Mouse (Mus musculus) liver, embryonic 11.5 days (tissue): ENCODE measurements around the gene Igfn1. TPM values are rescaled to one million over a fixed set of nuclear protein-coding genes. Genes with fewer than 3 reads are reported as not detected.

Experiments
- ATAC-seq: fragments of 200-750 bp; cut with Nextera tagmentation; replicated peaks from 2 replicates; pipeline ENCODE4 v1.8.0; 2017; ENCODE audit warnings: moderate number of reproducible peaks, mild to moderate bottlenecking, moderate TSS enrichment, moderate library complexity; ENCODE audit not compliant: low FRiP score
- DNase-seq: peaks from one replicate; pipeline ENCODE4 v3.0.0-alpha.2; 2017; ENCODE audit warnings: low spot score
- H3K27ac ChIP-seq: fragments of 300-500 bp; sonication (generic); 2 replicates; pipeline ENCODE4 v1.5.1; 2014; ENCODE audit warnings: mild to moderate bottlenecking, low read depth, low read length, control low read depth
- H3K27me3 ChIP-seq: fragments of 300-500 bp; sonication (generic); replicated peaks from 2 replicates; pipeline ENCODE4 v1.6.1; 2014; ENCODE audit warnings: low read length, mixed read lengths; ENCODE audit not compliant: control insufficient read depth, insufficient read depth
- H3K36me3 ChIP-seq: fragments of 300-500 bp; sonication (generic); 2 replicates; pipeline ENCODE4 v1.6.1; 2014; ENCODE audit warnings: mild to moderate bottlenecking, low read length, moderate library complexity, mixed read lengths; ENCODE audit not compliant: control insufficient read depth, insufficient read depth
- H3K4me1 ChIP-seq: fragments of 300-500 bp; sonication (generic); replicated peaks from 2 replicates; pipeline ENCODE4 v1.6.1; 2014; ENCODE audit warnings: low read length, mixed read lengths; ENCODE audit not compliant: control insufficient read depth, insufficient read depth
- H3K4me2 ChIP-seq: fragments of 300-500 bp; sonication (generic); 2 replicates; pipeline ENCODE4 v1.6.1; 2014; ENCODE audit warnings: mild to moderate bottlenecking, control low read depth, moderate library complexity
- H3K4me3 ChIP-seq: fragments of 300-500 bp; sonication (generic); 2 replicates; pipeline ENCODE4 v1.5.1; 2014; ENCODE audit warnings: low read depth, low read length, control low read depth
- H3K9ac ChIP-seq: fragments of 300-500 bp; sonication (generic); 2 replicates; pipeline ENCODE4 v1.6.1; 2014; ENCODE audit warnings: low read depth, low read length, control low read depth
- H3K9me3 ChIP-seq: fragments of 300-500 bp; sonication (generic); 2 replicates; pipeline ENCODE4 v1.6.1; 2016; ENCODE audit warnings: low read length, inconsistent platforms, mixed read lengths; ENCODE audit not compliant: control insufficient read depth
- WGBS: fragments of 180-500 bp; shearing (Covaris S2); extraction: QIAGEN DNeasy Blood & Tissue Kit; methylation state at CpG from one replicate; pipeline ENCODE4 v1.1.7; 2014; 5-methylcytosine and 5-hydroxymethylcytosine counted together
- polyA plus RNA-seq: library from polyadenylated mRNA; unstranded; fragments of >200 nt; fragmentation: Nextera tagmentation; extraction: Ambion mirVana; gene quantifications from 2 replicates; pipeline ENCODE4 v1.2.1, GENCODE M21; 2014

Gene Igfn1
- polyA plus RNA-seq, 1 experiment from 2014 or later, result not detected

DNA sequence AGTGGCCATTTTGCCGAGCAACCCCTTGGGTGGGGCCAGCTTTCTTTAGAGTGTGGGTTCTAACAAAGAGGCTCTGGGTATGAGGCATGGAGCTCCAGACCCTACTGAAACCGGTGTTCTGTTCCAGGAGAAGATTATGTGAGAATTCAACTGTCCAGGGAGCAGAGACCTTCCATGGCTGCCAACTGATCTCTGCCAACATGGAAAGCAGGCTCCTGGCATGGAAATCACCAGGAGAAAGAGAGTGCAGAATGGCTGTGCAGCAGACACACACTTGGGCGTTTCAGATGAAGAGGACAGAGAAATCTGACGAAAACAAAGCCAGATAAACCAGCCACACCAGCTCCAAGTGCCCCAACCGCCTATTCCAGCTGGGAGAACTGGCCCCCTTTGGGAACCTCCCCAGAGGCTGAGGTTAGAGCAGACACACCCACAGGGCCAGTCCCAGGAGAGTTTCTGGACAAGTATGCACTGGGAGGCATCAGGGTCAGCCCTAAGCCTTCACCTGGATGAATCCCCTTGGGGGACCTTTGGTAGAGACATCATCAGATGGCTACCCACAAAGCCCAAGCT lies 89.6 kb downstream of the Igfn1 start:
- WGBS, result 28% methylated on average over 5 of the region's 5 CpGs
- Histone ChIP-seq H3K9me3 (no peaks in the 10 kb centered on the region), H3K4me3 (no peak overlapping the region), H3K9ac (no peak overlapping the region), H3K36me3 (no peaks in the 10 kb centered on the region), H3K27me3 (peaks cover 78% of the 10 kb centered on the region), H3K4me1 (no peaks in the 10 kb centered on the region), H3K27ac (no peak overlapping the region), H3K4me2 (no peak overlapping the region)
- DNase-seq, result no peak
- ATAC-seq, result no peak

DNA sequence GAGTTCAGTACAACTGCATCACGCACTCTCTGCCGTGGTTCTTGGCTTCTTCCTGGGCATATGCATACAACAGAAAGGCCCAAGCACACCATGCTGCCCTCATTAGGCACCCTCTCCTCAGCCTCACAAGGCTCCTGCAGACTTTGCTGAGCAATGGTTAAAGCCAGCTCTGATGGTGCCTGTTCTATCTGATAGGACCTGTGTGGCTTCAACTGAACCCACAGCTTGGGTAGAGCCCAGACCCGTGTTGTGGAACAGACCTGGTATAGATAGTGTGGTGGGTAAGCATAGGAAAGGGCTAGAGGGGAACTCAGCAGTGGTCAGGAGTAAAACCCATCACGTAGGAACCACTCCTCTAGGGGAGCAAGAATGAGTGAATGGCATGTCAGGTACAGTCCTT lies 92.5 kb downstream of the Igfn1 start:
- Histone ChIP-seq H3K4me3 (no peak overlapping the region), H3K27me3 (peaks cover 64% of the 10 kb centered on the region), H3K4me2 (no peak overlapping the region), H3K9me3 (no peaks in the 10 kb centered on the region), H3K4me1 (no peaks in the 10 kb centered on the region), H3K36me3 (no peaks in the 10 kb centered on the region), H3K9ac (no peak overlapping the region), H3K27ac (no peak overlapping the region)
- DNase-seq, result no peak
- no peak for ATAC-seq
- WGBS, result 69% methylated on average over 4 of the region's 4 CpGs

DNA sequence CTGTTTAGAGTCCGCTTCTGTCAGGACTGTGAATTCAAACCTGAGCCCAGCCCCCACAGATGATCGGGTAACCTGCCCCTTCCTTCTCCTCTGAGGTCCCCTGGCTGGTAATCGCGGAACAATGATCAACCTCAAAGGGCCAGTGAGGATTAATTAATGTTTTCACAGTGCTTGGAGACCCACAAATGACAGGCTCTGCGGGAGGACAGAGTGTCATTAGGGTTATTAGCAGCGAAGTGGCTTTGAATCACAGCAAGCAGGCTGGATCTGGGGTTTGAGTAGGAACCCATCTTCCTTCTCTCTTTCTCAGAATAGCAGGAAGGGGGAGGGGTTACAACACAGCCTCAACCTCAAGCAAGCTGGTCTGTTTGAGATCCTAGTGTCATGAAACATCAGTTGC lies 96.8 kb downstream of the Igfn1 start:
- no peak overlapping the region; the same call in 1 of the 2 replicates for H3K9ac ChIP-seq
- H3K4me2 ChIP-seq, result no peak overlapping the region
- H3K4me3 ChIP-seq, result no peak overlapping the region
- H3K4me1 ChIP-seq, result no peaks in the 10 kb centered on the region
- no peak overlapping the region for H3K27ac ChIP-seq
- 31% methylated on average over 6 of the region's 6 CpGs for WGBS
- no peaks in the 10 kb centered on the region for H3K9me3 ChIP-seq
- ATAC-seq (no peak), DNase-seq (no peak)
- H3K27me3 ChIP-seq, result peaks cover 33% of the 10 kb centered on the region
- no peaks in the 10 kb centered on the region for H3K36me3 ChIP-seq

DNA sequence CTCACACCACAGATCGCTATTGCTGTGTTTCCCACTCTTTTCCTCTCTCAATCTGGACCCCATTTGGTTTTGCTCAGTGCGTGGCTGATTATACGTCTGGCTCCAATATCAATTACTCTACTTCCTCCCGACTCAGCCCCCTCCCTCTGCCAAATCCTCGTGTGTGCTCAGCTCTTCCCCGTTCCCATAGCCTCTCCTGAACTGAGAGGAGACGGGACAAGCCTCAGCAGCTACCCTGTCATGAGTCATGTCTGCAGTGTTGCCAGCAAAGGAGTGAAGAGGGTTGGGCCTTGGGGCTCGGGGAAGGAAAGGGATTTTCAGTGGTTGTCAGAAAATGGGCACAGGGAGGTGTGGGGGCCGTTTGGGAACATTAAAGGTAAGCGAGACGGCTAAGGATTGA lies 99.4 kb downstream of the Igfn1 start:
- Histone ChIP-seq H3K4me1 (no peaks in the 10 kb centered on the region), H3K9me3 (no peaks in the 10 kb centered on the region), H3K36me3 (no peaks in the 10 kb centered on the region), H3K27me3 (peaks cover 25% of the 10 kb centered on the region), H3K4me3 (no peak overlapping the region), H3K4me2 (no peak overlapping the region), H3K9ac (no peak overlapping the region), H3K27ac (no peak overlapping the region)
- 64% methylated on average over 11 of the region's 11 CpGs for WGBS
- DNase-seq (no peak), ATAC-seq (no peak)

Other genes starting within 250 kb of the Igfn1 start
- 22.5 and 22.8 TPM in 2 replicates for gene Phlda3, start 240.2 kb downstream of the Igfn1 start, polyA plus RNA-seq
- gene Tnni1, start 226.9 kb downstream of the Igfn1 start, polyA plus RNA-seq, result 42.1 and 58.2 TPM in 2 replicates
- 0.99 and 1.7 TPM in 2 replicates for gene Lad1, start 187.7 kb downstream of the Igfn1 start, polyA plus RNA-seq
- 12.9 and 37.4 TPM in 2 replicates for gene Tnnt2, start 170.0 kb downstream of the Igfn1 start, polyA plus RNA-seq
- gene Pkp1, start 87.1 kb downstream of the Igfn1 start, polyA plus RNA-seq, result 0.09 and 0.10 TPM in 2 replicates
- gene Tmem9, start 1.8 kb upstream of the Igfn1 start, polyA plus RNA-seq, result 79.6 and 92.6 TPM in 2 replicates
- 0.47 TPM in 1 of 2 replicates, not detected in the other for gene Ascl5, start 44.5 kb upstream of the Igfn1 start, polyA plus RNA-seq
- 0.09 and 0.45 TPM in 2 replicates for gene Cacna1s, start 46.4 kb upstream of the Igfn1 start, polyA plus RNA-seq
- 3.6 and 4.8 TPM in 2 replicates for gene Kif21b, start 125.0 kb upstream of the Igfn1 start, polyA plus RNA-seq
- gene Mroh3, start 206.5 kb upstream of the Igfn1 start, polyA plus RNA-seq, result not detected in 2 replicates
- 3.1 and 3.2 TPM in 2 replicates for gene Inava, start 227.9 kb upstream of the Igfn1 start, polyA plus RNA-seq